Mouse (Mus musculus): ENCODE measurements around the gene Tnpo3.

The Tnpo3 gene

GRCm38 (mm10) chr6:29526281-29527251 is 83.1 kb downstream of the Tnpo3 start, which contains the start of gene Irf5:
Irf5 (plus strand) TSS chr6:29526625.
- peak in 1 of 2 experiments; percentile 66 for DNase-seq

GRCm38 (mm10) chr6:29525256-29525655 is 84.4 kb downstream of the Tnpo3 start:
- peak in 1 of 2 experiments; percentile 40 for DNase-seq

- DNase-seq, result no peak
Measured at GRCm38 (mm10) chr6:29524034-29524489, 85.6 kb downstream of the Tnpo3 start.

- DNase-seq, result peak in 1 of 2 experiments; percentile 46
Measured at GRCm38 (mm10) chr6:29523301-29524033, 86.2 kb downstream of the Tnpo3 start.

- DNase-seq, result peak; percentile 63 to 64
Measured at GRCm38 (mm10) chr6:29522626-29523300, 86.9 kb downstream of the Tnpo3 start.

- DNase-seq, result peak; percentile 60 to 89
Measured at GRCm38 (mm10) chr6:29517139-29517538, 92.5 kb downstream of the Tnpo3 start.

DNA sequence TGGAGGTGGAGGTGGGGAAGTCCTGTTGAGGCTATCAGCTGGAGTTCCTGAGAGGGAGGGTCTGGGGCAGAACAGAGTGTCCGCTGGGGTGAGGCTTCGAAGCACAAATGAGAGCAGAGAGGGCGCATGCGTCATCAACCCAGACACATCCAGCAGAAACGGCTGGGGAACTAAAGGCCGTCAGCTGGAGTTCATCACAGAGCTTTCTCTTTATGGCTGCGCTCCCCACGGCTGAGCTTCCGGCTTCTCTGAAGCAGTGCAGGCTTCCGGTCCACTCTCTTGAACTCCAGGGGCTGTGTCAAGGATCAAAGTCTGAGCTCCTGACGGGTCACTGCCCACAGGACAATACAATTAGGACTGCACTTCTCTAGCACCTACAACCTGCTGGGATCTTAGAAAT is 96.4 kb downstream of the Tnpo3 start:
- peak; percentile 78 to 79 for DNase-seq

GRCm38 (mm10) chr6:29509086-29509485 is 100.6 kb downstream of the Tnpo3 start:
- no peak for DNase-seq

DNA sequence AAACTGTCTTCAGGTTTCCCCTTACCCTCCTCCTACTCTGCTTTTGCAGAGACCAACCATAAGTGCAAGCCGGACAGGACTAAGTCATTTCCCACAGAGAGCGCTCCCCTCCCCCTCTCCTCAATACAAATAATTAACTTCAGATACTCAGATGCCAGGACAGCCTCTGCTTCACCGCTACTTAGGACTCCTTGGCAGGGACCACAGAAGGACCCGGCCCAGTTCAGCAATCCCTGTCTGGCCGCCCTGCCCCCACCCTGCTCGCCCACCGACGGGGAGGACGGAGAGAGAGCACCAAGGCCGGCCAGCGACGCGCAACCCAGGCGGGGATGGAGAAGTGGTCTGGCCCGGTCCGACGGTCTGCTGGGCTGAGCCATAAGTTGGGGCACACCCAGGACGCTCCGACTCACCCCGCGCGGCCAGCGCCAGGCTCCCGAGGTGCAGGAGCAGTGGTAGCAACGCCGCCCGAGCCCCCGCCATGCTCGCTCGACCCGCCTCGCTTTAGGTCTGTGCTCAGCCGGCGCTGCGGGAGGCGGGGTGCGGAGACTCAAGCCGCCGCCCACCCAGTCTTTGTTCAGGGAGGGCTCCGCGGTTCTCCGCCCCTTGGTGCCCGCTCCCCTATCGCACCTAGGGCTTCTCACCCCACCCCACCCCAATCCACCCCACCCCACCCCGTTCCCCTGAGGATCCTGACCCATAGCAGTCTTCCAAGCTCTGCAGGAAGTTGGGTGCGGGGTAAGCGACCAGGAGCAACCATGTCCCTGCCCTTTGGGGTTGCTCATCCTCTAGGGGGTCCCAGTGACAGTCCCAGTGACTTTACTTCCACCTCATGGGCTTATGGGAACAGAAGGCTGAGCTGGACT is 102.0 kb downstream of the Tnpo3 start, which contains the start of gene Kcp:
TSS of gene Kcp (minus strand) at position 506 of the 863 bp plus-strand sequence.
- DNase-seq, result peak; percentile 74 to 76

DNA sequence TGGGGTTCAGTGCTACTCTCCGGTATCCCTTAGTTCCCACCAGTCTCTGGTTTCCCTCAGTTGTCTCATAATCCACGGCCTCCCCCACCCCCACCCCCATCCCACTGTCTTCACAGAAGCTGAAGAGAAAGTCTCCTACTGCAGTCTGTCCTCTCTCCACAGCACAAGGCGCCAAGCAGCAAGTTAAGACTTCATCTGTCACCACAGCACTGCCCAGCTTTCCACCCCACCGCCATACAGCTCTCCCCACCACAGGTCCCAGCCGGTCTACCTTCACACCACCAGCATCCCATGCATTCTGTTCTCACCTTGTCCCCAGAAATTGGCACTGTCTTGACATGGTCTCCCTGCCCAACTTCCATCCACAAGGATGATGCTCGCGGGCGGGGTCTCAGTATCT is 102.9 kb downstream of the Tnpo3 start:
- DNase-seq, result no peak

- peak in 1 of 2 experiments; percentile 27 for DNase-seq
Measured at GRCm38 (mm10) chr6:29505493-29505892, 104.2 kb downstream of the Tnpo3 start.

DNA sequence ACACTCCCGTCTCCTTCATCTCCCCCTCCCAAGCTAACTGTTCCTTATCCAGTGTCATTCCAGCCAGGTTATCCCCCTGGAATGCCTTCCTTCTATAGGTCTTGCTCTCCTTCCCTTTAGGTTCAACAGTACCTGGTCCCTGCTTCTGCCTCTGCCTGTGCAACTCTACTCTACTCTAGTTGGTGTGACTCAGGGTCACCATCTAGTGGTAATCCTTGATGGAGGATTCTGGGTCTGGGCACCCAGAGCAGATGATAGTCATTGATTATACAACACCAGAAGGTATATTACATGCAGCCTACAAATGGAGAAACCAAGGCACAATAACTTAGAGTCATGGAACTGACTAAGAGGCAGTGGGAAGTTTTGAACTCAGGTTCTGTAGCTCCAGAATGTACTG is 108.1 kb downstream of the Tnpo3 start:
- peak; percentile 27 to 36 for DNase-seq

DNA sequence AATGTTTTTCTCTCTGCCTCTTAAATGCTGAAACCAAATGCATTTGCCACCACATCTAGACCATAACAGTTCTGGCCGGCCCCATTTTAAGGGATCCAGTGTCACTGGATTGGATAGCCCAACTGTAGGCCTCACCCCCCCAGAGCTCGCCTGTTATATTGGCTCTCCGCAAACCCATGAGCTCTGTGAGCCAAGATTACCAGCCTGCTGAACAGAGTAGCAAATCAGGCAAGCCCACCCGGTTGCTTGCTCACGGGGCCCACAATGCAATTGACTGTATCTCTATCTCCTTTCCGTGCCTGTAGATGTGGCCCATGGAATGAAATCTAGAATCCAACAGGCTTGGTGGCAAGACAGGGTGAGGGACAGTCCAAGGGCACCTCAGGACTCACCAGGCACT is 108.9 kb downstream of the Tnpo3 start:
- DNase-seq, result no peak

- DNase-seq, result no peak
Measured at GRCm38 (mm10) chr6:29500177-29500576, 109.5 kb downstream of the Tnpo3 start.

DNA sequence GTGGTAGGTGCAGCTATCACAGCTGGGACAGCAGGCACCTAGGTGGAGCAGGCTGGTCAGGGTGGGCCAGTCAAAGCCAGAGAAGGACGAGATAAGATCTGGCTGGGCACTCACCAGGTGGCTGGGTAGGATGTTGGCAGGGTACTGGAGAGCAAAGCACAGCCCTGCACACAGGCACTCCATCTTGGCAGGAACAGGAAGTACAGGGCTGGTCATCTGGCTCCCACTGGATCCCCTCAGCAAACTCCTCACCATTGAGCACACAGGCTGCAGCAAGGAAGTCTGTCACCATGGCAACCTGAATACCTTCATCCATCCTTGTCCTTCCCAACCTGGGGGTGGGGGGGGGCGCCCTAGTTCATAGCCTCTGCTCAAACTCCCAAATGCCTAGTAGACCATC is 111.9 kb downstream of the Tnpo3 start:
- DNase-seq, result no peak

DNA sequence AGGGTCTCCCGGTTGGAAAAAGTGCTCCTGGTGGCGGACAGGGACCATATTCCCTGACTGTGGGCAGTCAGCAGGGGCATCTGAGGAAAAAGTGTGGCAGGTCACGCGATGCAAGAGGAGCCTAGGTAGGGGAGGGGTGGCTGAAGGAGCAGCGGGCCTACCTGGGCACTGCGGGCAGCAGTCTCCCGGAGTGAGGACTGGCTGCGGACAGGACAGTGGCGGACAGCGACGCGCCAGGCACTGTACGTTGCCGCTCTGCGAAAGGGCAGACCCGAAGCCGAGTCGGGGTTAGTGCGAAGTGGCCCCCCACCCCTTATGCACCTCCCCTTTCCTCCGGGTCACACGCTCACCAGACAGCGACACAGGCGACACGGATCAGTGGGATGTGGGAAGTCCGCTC is 113.4 kb downstream of the Tnpo3 start:
- no peak for DNase-seq

- peak; percentile 54 to 75 for DNase-seq
Measured at GRCm38 (mm10) chr6:29494101-29494500, 115.6 kb downstream of the Tnpo3 start.

Data from kidney, postnatal 36 days (tissue).